Mouse (Mus musculus): ENCODE measurements around the gene Nav3. TPM values are rescaled to one million over a fixed set of nuclear protein-coding genes. Genes with fewer than 3 reads are reported as not detected.
"Not testable (repeated sequence)": the region's sequence is repeated elsewhere in the genome, so short reads cannot be mapped to it uniquely, and the experiment has no call there.

The Nav3 gene
- polyA plus RNA-seq, 1 experiment from 2014 or later, result 10.5 TPM

DNA sequence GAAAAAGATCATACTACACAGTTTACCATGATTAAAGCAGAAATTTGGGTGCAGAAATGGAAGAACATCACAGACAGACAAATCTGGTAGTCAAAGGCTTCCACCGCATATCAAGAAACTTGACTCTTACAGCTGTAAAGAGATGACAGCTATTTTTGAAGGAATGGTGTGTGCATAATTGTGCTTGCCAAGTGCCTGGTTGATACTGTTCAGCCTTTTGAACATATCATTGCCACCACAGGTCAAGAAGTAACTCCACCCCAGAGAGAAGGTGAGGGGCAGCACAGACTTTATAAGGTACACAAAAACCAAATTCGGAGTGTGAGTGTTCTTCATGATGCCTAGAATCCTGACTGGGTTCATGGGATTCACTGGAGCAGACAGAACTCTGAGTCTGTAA lies 53.1 kb downstream of the Nav3 start:
- Histone ChIP-seq H3K4me3 (ENCODE audit: low read depth, low read length) (no peak overlapping the region), H3K36me3 (ENCODE audit: control insufficient read depth, insufficient read depth, low read length) (no peaks in the 10 kb centered on the region), H3K9ac (ENCODE audit: low read length) (no peak overlapping the region), H3K9me3 (ENCODE audit: control insufficient read depth, low read length) (no peaks in the 10 kb centered on the region), H3K27ac (ENCODE audit: low read depth, low read length) (no peak overlapping the region), H3K27me3 (ENCODE audit: control insufficient read depth, insufficient read depth, low read length) (no peaks in the 10 kb centered on the region), H3K4me2 (ENCODE audit: low read depth) (no peak overlapping the region), H3K4me1 (ENCODE audit: control insufficient read depth, insufficient read depth, low read length) (no peaks in the 10 kb centered on the region)
- DNase-seq (ENCODE audit: low spot score), result no peak
- no peak for ATAC-seq (ENCODE audit: insufficient read depth, low FRiP score, low TSS enrichment)
- 95% methylated on average over 2 of the region's 2 CpGs for WGBS

DNA sequence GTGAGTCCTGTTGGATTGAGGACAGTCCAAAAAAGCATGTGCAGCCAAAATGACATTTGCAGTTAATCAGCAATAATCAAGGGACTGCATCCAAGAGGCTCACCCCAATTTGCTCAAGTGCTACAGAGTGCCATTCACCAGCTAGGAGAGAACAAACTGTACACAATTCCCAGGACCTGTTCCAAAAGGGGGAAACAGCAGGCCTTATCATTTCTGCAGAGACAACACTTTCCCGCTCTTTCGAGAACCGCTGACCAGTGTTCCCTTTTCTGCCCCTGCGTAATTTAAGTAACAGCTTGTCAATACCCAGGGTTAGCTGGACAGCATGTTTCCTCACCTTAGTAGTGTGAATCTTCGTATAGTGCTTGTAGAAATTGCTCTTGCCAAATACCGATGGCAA lies 55.4 kb downstream of the Nav3 start:
- Histone ChIP-seq H3K27ac (ENCODE audit: low read depth, low read length) (no peak overlapping the region), H3K4me3 (ENCODE audit: low read depth, low read length) (no peak overlapping the region), H3K36me3 (ENCODE audit: control insufficient read depth, insufficient read depth, low read length) (no peaks in the 10 kb centered on the region), H3K4me1 (ENCODE audit: control insufficient read depth, insufficient read depth, low read length) (no peaks in the 10 kb centered on the region), H3K4me2 (ENCODE audit: low read depth) (no peak overlapping the region), H3K9me3 (ENCODE audit: control insufficient read depth, low read length) (no peaks in the 10 kb centered on the region), H3K9ac (ENCODE audit: low read length) (no peak overlapping the region), H3K27me3 (ENCODE audit: control insufficient read depth, insufficient read depth, low read length) (no peaks in the 10 kb centered on the region)
- no peak for ATAC-seq (ENCODE audit: insufficient read depth, low FRiP score, low TSS enrichment)
- no peak for DNase-seq (ENCODE audit: low spot score)
- 95% methylated on average over 6 of the region's 6 CpGs for WGBS

DNA sequence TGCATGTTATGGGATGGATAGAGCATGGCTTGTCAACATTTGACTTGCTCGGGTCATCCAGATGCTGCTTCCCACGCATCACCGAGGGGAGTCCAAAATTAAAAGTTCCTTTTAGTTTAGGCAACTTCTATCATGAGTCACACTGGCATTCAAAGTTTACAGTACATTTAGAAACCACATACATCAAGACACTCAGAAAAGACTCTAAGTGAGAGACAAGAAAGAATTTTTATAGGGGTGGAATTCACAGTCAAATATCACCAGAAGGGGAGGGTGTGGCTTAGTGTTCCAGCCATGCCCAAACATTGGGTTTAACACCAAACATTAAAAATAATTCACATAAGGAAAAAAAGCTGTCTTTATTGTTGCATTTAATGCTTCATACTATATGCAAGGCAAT lies 57.4 kb downstream of the Nav3 start:
- H3K4me2 ChIP-seq (ENCODE audit: low read depth), result no peak overlapping the region
- H3K4me3 ChIP-seq (ENCODE audit: low read depth, low read length), result no peak overlapping the region
- WGBS, result 93% methylated on average over 3 of the region's 3 CpGs
- no peaks in the 10 kb centered on the region for H3K9me3 ChIP-seq (ENCODE audit: control insufficient read depth, low read length)
- no peaks in the 10 kb centered on the region for H3K4me1 ChIP-seq (ENCODE audit: control insufficient read depth, insufficient read depth, low read length)
- no peak overlapping the region for H3K27ac ChIP-seq (ENCODE audit: low read depth, low read length)
- H3K27me3 ChIP-seq (ENCODE audit: control insufficient read depth, insufficient read depth, low read length), result no peaks in the 10 kb centered on the region
- no peak overlapping the region for H3K9ac ChIP-seq (ENCODE audit: low read length)
- no peak for DNase-seq (ENCODE audit: low spot score)
- no peaks in the 10 kb centered on the region for H3K36me3 ChIP-seq (ENCODE audit: control insufficient read depth, insufficient read depth, low read length)
- no peak for ATAC-seq (ENCODE audit: insufficient read depth, low FRiP score, low TSS enrichment)

DNA sequence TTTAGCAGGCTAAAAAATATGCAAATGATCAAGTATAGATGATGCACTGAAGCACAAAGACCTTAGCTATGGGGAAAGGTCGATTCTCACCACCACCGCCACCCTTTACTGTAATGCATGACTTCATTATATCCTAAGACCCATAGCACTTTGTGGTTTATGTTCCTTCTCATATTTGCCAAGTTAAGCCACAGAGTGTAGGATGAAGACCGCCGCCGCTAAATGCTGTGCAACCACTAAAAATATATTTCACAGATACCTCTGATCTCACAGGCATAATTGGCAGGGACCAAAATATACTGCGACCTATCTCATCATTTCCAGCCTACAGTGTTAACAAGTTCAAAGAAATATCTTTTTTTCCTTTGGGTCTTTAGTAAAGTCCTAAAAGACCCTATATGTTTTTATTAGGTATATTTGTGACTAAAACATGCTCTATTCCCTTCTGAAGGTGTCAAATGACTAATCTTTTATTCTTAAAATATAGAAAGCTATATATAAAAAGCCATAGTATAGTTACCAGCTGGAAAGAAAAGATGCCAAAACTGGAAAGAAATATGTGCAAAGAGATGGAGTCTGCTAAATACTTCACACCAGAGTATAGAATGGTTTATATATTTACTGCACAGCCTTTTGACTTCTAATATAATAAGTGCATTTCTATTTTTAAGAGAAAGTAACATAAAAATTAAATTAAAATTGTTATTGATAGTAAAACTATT lies 69.4 kb downstream of the Nav3 start:
- H3K4me3 ChIP-seq (ENCODE audit: low read depth, low read length), result no peak overlapping the region
- 92% methylated on average over 6 of the region's 6 CpGs for WGBS
- no peak for DNase-seq (ENCODE audit: low spot score)

DNA sequence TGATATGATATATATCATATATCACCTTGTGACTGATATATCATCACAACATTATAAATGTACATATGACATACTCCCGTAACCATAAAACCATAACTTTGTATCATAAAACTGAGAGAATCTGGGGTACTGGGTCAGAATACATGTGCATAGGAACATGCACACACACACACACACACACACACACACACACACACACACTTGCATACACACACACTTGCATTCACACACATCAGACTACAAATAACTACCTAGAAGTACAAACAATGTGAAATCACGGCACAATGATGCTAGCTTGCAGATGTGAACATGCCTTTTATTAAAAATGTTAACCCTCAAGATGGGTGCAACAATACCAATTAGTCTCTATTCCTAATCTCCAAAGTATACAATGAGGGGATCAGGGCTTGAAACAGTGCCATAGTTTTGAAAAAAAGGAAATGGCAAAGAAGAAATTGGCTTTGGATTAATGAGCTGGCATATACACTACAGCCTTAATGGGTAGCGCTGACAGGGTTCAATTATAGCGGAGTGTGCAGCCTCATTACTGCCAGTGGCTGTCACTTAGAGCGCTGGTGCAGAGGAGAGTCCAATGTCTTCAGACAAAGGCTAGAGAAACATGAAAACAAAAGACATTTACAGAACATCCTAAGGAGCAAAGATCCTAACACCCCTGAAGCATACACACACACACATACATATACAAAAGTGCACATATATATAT lies 72.3 kb downstream of the Nav3 start:
- not testable (repeated sequence) for H3K4me1 ChIP-seq (ENCODE audit: control insufficient read depth, insufficient read depth, low read length); DNase-seq (ENCODE audit: low spot score); H3K9ac ChIP-seq (ENCODE audit: low read length); H3K27me3 ChIP-seq (ENCODE audit: control insufficient read depth, insufficient read depth, low read length); H3K27ac ChIP-seq (ENCODE audit: low read depth, low read length); H3K4me3 ChIP-seq (ENCODE audit: low read depth, low read length); H3K36me3 ChIP-seq (ENCODE audit: control insufficient read depth, insufficient read depth, low read length); H3K4me2 ChIP-seq (ENCODE audit: low read depth); H3K9me3 ChIP-seq (ENCODE audit: control insufficient read depth, low read length)
- WGBS, result 90% methylated on average over 5 of the region's 5 CpGs
- ATAC-seq (ENCODE audit: insufficient read depth, low FRiP score, low TSS enrichment), result 0 out of 2 replicates have a peak, but pooled peaks have one; percentile 35

More for the DNA sequence above, 69.4 kb downstream of the Nav3 start:
- Histone ChIP-seq H3K4me1 (ENCODE audit: control insufficient read depth, insufficient read depth, low read length) (no peaks in the 10 kb centered on the region), H3K27me3 (ENCODE audit: control insufficient read depth, insufficient read depth, low read length) (no peaks in the 10 kb centered on the region), H3K27ac (ENCODE audit: low read depth, low read length) (no peak overlapping the region), H3K4me2 (ENCODE audit: low read depth) (no peak overlapping the region), H3K36me3 (ENCODE audit: control insufficient read depth, insufficient read depth, low read length) (no peaks in the 10 kb centered on the region), H3K9me3 (ENCODE audit: control insufficient read depth, low read length) (no peaks in the 10 kb centered on the region), H3K9ac (ENCODE audit: low read length) (no peak overlapping the region)
- no peak for ATAC-seq (ENCODE audit: insufficient read depth, low FRiP score, low TSS enrichment)

DNA sequence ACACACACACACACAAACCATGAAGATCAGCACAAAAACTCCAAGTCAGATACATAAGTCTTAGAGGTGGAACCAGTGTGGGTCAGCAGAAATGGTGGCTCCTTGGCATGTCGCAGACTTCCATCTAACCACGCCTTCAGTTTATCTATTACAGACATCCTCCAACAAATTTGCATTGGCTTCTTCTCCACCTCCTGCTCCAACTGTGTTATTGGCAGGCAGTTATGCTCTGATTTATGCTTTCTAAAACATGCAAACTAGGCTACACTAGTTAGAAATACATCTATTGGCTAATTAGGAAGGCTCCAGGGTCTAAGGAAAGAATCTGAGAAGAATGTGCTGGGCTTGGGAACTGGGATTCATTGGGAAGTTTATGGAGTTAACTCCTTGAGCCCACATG lies 75.2 kb downstream of the Nav3 start:
- no peak overlapping the region for H3K27ac ChIP-seq (ENCODE audit: low read depth, low read length)
- DNase-seq (ENCODE audit: low spot score) (no peak), ATAC-seq (ENCODE audit: insufficient read depth, low FRiP score, low TSS enrichment) (no peak)
- no peaks in the 10 kb centered on the region for H3K4me1 ChIP-seq (ENCODE audit: control insufficient read depth, insufficient read depth, low read length)
- no peaks in the 10 kb centered on the region for H3K27me3 ChIP-seq (ENCODE audit: control insufficient read depth, insufficient read depth, low read length)
- H3K9ac ChIP-seq (ENCODE audit: low read length), result no peak overlapping the region
- no peak overlapping the region for H3K4me3 ChIP-seq (ENCODE audit: low read depth, low read length)
- no peaks in the 10 kb centered on the region for H3K36me3 ChIP-seq (ENCODE audit: control insufficient read depth, insufficient read depth, low read length)
- no peak overlapping the region for H3K4me2 ChIP-seq (ENCODE audit: low read depth)
- H3K9me3 ChIP-seq (ENCODE audit: control insufficient read depth, low read length), result no peaks in the 10 kb centered on the region
- 95% methylated on average over 2 of the region's 2 CpGs for WGBS

DNA sequence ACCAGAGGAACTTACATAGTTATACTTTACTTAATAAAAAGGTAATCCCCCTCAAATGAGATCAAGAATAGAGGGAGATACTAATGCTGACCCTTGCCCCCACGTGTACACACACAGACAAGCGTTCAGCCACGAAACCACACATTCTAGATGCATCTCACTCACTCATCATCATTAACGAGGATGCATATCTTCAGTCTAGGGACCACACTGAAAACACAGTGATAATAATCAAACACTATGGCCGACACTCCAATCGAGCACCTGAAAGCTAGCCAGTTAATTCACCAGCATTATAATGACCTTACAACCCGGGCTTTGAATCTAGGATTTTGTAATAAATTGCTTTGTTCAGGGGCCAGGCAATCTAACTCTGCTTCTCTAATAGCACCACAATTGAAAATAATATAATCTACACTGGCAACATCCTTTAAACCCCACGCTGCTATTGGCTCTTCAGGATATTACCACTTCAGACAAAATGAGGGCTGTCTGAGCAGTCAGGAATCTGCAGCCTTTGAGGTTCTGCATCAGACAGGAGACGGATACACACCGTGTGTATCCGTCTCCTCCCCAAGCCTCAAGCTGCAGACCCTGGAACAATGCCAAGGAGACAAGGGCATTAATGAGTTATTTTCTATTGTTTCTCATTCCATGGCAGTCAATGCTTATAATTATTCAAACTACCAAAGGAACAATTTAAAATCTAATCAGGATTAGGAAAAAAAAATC lies 83.1 kb downstream of the Nav3 start:
- Histone ChIP-seq H3K36me3 (ENCODE audit: control insufficient read depth, insufficient read depth, low read length) (no peaks in the 10 kb centered on the region), H3K4me1 (ENCODE audit: control insufficient read depth, insufficient read depth, low read length) (no peaks in the 10 kb centered on the region), H3K4me3 (ENCODE audit: low read depth, low read length) (no peak overlapping the region), H3K27me3 (ENCODE audit: control insufficient read depth, insufficient read depth, low read length) (no peaks in the 10 kb centered on the region), H3K4me2 (ENCODE audit: low read depth) (no peak overlapping the region), H3K9ac (ENCODE audit: low read length) (no peak overlapping the region), H3K27ac (ENCODE audit: low read depth, low read length) (no peak overlapping the region), H3K9me3 (ENCODE audit: control insufficient read depth, low read length) (no peaks in the 10 kb centered on the region)
- no peak for DNase-seq (ENCODE audit: low spot score)
- WGBS, result 66% methylated on average over 11 of the region's 11 CpGs
- peak; percentile 63; the same call in 1 of the 2 replicates for ATAC-seq (ENCODE audit: insufficient read depth, low FRiP score, low TSS enrichment)

DNA sequence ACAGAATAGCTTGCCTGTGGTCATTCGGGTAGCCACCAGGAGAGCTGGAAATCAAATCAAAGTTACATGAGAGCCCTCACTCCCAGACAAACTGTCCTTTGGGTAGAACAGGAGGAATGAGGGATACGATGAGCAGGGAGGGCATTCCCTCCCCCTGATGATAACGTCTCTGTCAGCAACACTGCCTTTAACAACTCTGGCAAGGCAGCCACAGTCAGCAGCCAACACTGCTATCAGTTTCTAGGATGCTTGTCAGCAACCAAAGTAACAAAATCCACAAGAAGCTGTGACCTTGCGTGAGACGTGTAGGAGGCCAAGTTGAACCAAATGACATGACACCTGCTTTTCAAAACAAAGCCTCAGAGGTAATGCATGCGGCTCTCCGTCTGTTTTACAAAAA lies 103.9 kb downstream of the Nav3 start:
- 84% methylated on average over 7 of the region's 7 CpGs for WGBS
- H3K9ac ChIP-seq (ENCODE audit: low read length), result no peak overlapping the region
- no peaks in the 10 kb centered on the region for H3K27me3 ChIP-seq (ENCODE audit: control insufficient read depth, insufficient read depth, low read length)
- DNase-seq (ENCODE audit: low spot score) (no peak), ATAC-seq (ENCODE audit: insufficient read depth, low FRiP score, low TSS enrichment) (no peak)
- H3K4me1 ChIP-seq (ENCODE audit: control insufficient read depth, insufficient read depth, low read length), result no peaks in the 10 kb centered on the region
- no peaks in the 10 kb centered on the region for H3K36me3 ChIP-seq (ENCODE audit: control insufficient read depth, insufficient read depth, low read length)
- H3K4me2 ChIP-seq (ENCODE audit: low read depth), result no peak overlapping the region
- no peak overlapping the region for H3K4me3 ChIP-seq (ENCODE audit: low read depth, low read length)
- H3K27ac ChIP-seq (ENCODE audit: low read depth, low read length), result no peak overlapping the region
- H3K9me3 ChIP-seq (ENCODE audit: control insufficient read depth, low read length), result no peaks in the 10 kb centered on the region

Measured in neural tube, embryonic 11.5 days (tissue).